Mouse (Mus musculus) thymus, postnatal 36 days (tissue): ENCODE results near the gene Atp5h.
"Not testable (repeated sequence)": the region's sequence is repeated elsewhere in the genome, so short reads cannot be mapped to it uniquely, and the experiment has no call there.

ENCODE experiments used
- DNase-seq, 2 experiments: peaks; one replicate each; pipeline ENCODE4 v3.0.0; 2022; ENCODE audit warnings: mixed read lengths in 2 of 2

Gene Atp5h

DNA sequence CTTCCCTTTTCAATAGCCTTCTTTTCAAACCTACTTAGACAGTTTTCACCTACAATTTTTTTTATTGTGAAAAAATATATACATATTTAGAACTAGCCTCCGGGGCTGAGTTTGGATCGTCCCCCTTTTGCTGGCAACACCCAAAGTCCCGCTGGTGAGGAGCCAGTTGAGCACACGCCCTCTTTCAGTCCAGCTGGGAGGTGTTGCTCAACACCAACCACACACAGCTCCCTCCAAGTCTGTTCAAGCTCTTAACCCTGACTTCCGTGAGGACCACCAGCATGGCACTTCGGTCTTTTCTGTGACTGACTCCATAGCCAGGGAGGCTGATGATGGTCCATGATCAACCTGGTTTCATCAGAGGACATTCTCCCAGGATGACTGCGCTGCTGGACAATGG is 21.7 kb downstream of the Atp5h start:
- DNase-seq, result no peak

- DNase-seq, result no peak
These were observed 25.9 kb downstream of the Atp5h start for GRCm38 (mm10) chr11:115393721-115394325.

DNA sequence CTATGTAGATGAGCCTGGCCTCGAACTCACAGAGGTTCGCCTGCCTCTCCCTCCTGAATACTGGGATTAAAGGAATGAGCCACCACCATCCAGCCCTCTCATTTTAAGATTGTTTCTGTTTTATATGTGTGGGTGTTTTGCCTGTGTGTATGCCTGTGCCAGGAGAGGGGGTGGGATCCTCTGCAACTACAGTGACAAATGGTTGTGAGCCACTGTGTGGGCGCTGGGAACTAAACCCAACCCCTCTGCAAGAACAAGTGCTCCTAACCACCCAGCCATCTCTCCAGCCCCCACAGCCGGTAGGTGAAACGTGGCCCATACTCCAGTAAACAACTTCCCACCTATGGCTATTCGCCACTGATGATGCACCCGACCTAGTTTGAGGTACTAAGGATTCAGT is 28.4 kb downstream of the Atp5h start:
- no peak for DNase-seq

DNA sequence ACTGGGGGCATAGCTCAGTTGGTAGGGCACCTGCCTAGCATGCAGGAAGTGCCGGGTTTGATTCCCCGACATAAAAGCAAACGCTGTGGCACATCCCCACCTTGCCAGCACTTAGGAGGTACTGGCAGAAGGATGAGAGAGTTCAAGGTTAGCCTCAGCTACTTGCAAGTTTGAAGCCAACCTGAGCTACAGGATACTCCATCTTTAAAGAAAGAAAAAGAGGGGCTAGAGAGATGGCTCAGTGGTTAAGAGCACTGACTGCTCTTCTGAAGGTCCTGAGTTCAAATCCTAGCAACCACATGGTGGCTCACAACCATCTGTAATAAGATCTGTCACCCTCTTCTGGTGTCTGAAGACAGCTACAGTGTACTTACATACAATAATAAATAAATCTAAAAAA is 32.9 kb downstream of the Atp5h start:
- not testable (repeated sequence) for DNase-seq

GRCm38 (mm10) chr11:115384587-115384986 is 35.2 kb downstream of the Atp5h start:
- no peak for DNase-seq

DNA sequence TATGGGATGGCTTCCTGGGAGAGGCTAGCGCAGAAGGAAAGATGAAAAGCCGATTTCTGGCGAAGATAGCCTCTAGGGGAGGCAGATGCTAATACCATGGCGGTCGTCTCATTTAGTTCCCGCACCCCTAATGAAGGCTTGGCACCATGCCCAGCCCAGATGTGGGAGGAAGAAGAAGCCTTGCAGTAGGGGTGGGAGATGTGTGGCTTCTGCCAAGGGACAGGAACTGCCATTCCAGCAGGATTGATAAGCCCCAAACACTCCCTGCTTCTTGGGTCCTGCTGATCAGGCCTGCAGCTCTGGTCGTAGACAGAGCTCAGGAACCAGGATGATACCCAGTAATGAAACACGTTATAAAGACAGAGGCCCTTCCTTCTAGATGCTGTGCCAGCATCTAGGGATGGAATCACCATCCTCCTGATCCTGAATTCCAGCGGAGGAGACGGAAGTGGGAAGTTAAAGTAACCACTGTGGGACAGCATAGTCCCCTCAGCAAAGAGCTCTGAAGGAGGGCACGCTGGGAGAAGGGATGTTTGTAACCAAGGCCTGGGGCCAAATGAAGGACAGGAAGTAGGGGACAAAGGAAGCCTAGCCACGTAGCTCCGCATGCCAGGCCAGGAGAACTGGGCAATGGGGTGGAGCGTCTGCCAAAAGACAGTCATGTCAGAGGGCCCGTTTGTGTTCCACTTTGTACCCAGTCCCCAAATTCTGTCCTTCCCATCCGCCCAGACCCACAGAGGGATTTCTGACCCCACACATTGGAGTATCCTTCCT is 35.9 kb downstream of the Atp5h start:
- DNase-seq, result no peak

DNA sequence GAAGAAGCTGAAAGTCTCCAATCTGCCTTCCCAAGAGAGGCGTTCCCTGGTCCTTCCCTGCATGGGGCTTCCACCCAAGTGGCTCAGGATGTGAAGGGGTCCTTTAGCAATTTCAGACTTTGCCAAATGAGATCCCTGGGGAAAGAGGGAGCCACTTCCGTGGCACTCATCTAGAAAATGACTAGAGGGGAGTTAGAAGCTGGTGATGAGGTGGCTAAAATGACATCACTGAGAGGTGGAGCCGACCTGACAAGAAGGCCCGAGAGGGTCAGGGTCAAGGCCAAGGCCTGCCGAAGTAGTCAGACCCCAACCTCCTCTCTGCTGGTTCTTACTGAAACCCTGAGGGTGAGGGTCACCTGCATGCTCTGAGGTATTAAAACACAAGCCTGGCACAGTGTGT is 36.9 kb downstream of the Atp5h start:
- DNase-seq, result no peak

GRCm38 (mm10) chr11:115381743-115382539 is 37.8 kb downstream of the Atp5h start, which contains the start of gene Cdr2l:
TSS of gene Cdr2l (plus strand) at chr11:115381916.
- DNase-seq, result peak; percentile 56 to 69

DNA sequence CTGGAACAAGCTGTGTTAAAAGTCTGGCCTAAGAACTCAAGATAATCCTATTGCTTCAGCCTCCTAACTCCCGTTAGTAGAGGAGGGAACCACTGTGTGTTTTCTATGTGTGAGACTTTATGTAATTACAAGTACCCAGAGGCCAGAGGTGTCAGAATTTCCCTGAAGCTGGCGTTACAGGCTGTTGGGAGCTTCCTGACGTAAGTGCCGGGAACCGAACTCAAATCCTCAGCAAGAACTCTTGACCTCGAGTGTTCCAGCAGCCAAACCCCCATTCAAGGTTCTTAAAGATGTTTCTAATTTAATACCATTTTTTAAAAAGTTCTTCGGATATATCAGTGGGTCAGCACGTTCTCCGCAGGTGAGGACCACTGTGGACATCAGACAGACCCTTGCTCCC is 38.5 kb downstream of the Atp5h start:
- no peak for DNase-seq

DNA sequence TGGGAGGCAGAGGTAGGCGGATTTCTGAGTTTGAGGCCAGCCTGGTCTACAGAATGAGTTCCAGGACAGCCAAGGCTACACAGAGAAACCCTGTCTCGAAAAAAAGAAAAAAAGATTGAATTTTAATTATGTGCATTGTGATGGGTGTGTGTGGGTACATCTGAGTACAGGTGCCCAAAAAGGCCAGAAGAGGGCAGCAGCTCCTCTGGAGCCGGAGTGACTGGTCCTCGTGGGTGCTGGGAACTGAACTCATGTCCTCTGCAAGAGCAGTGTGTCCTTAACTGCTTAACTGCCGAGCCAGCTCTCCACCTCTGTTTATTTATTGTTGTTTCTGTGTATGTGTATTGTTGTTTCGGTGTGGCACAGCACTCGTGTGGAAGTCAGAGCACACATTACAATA is 41.9 kb downstream of the Atp5h start:
- no peak for DNase-seq

- no peak for DNase-seq
These were observed 42.5 kb downstream of the Atp5h start for GRCm38 (mm10) chr11:115377254-115377653.

- no peak for DNase-seq
These were observed 43.0 kb downstream of the Atp5h start for GRCm38 (mm10) chr11:115376722-115377121.

GRCm38 (mm10) chr11:115374695-115375425 is 44.9 kb downstream of the Atp5h start:
- no peak for DNase-seq

DNA sequence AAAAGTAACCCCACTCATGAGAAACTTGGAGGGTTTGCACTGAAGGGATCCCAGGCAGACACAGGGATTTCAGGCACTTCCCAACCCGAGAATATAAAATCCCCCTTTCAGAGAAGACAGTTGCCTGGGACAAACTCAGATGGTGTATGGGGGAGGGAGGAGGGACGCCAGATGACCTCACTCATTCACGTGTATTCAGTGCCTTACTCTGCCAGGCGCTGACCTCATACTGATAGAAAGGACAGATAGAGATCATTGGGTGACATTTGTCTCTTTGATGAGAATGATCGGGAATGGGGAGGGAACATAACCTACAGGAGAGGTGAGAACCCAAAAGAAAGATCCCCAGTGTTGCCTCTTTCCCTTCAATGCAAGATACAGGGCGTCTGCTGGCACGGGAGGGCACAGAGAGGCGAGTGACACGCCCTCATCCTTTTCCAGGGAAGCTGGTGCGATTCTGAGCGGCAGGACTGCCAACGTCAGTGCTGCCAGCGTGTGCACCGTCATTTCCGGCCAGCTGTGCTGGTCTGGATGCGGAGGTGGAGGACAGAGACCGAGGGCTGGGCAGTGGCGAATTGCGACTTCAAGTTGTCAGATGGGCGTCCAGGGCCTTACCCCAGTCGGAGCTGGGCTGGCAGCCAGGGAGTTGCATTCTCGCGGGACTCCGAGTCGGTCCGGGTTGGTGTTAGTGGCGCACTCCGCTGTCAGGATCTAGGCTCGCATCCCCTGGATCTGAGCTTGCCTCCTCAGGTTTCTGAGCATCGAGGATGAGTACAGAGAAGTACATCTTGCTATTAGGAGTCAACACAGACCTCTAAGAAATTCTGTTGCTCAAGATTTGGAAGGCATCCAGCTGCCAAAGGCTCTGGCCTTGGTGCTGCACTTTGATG is 45.7 kb downstream of the Atp5h start:
- DNase-seq, result no peak

- DNase-seq, result no peak
These were observed 47.0 kb downstream of the Atp5h start for GRCm38 (mm10) chr11:115372737-115373136.

GRCm38 (mm10) chr11:115372015-115372414 is 47.7 kb downstream of the Atp5h start:
- DNase-seq, result no peak

DNA sequence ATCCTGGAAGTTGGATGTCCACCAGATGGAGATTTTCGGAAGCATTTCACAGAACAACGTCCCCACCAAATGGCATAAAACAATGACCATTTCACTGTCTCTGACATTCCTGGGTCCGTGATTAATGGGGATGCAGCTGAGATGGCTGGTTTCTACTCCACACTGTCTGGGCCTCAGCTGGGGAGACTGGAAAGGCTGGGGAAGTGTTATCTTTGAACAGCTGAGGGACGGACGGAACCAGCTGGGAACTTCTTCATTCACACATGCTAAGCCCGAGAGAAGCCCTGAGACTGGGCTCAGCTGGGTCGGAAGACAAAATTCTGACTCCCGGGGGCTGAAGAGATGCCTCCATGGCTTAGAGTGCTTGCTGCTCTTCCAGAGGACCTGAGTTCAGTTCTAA is 48.4 kb downstream of the Atp5h start:
- DNase-seq, result no peak

DNA sequence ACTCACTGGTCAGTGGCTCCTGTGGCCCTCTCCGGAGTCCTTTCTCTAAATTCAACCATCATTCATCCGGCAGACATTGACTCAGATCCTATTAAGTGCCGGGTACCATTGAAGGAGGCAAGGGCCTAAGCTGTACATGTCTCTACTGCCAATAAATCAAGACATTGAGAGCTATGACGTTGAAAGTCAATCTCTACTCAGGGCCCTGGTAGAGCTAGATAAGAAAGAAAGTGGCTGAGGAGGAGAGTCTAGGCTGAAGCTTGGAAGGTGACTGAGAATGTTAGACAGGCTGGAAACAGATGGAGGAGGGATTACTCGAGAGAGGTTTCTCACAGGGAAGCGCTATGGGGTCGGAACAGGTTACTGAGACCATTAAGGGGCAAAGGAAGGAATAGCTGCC is 49.4 kb downstream of the Atp5h start:
- no peak for DNase-seq

GRCm38 (mm10) chr11:115367395-115367944 is 52.3 kb downstream of the Atp5h start, which contains the start of gene Hid1:
TSS of gene Hid1 (minus strand) at chr11:115367756.
- peak; percentile 92 to 93 for DNase-seq

GRCm38 (mm10) chr11:115366706-115367394 is 52.9 kb downstream of the Atp5h start:
- DNase-seq, result peak; percentile 35 to 53
